Mouse (Mus musculus) brain, embryonic 14.5 days (tissue): Measurements from ENCODE around the gene Tmem269.

Experiments used
- CTCF ChIP-seq: fragments of 200-500 bp; IDR thresholded peaks from 2 replicates; pipeline ENCODE4 v1.5.1; 2012; ENCODE audit warnings: inconsistent platforms, mild to moderate bottlenecking, moderate library complexity, borderline replicate concordance; ENCODE audit not compliant: insufficient read depth, insufficient read length; ENCODE audit errors: extremely low read depth
- POLR2A ChIP-seq: fragments of 200-500 bp; IDR thresholded peaks from 2 replicates; pipeline ENCODE4 v1.6.1; 2012; ENCODE audit warnings: mild to moderate bottlenecking, inconsistent platforms, borderline replicate concordance; ENCODE audit not compliant: poor library complexity, insufficient read depth, insufficient read length, severe bottlenecking; ENCODE audit errors: extremely low read depth

- TF ChIP-seq CTCF: no peak
- TF ChIP-seq POLR2A: no peak
Observed at GRCm38 (mm10) chr4:119178331-119178730, 39.7 kb downstream of the Tmem269 start.
